Mouse (Mus musculus) ES-Bruce4 (cell line): ENCODE data around the gene Gsto2.

ENCODE experiments used
- CTCF ChIP-seq: IDR thresholded peaks from one replicate; pipeline ENCODE4 v1.8.1; 2011; ENCODE audit warnings: low read depth, low read length
- EP300 ChIP-seq: IDR thresholded peaks from 2 replicates; pipeline ENCODE4 v1.6.1; 2011; ENCODE audit warnings: low read depth, low read length; ENCODE audit not compliant: insufficient read depth
- POLR2A ChIP-seq: IDR thresholded peaks from one replicate; pipeline ENCODE4 v1.8.1; 2011; ENCODE audit warnings: low read length; ENCODE audit not compliant: insufficient read depth

DNA sequence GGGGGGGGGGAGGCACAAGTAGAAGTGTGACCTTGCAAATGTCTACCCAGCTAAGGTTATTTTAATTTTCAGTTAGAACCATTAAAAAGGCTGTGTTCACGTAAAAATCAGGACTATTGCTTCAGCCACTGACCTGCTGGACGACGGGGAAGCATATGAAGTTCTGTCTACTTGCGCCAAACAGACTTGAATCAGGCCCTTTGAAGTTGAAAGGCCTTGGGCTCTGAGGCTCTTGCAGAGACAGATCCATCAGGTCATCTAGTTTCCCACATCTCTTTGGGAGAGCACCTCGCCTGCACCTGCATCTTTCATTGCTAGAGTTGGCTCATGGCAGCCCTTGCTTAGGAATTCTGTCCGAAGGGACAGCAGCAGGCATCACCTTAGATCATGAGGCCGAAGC, 48.0 kb downstream of the Gsto2 start:
- no peak for TF ChIP-seq CTCF
- TF ChIP-seq POLR2A = no peak
- TF ChIP-seq EP300 = no peak
